Mouse (Mus musculus) gastrocnemius, adult 2 months (tissue): Measurements from ENCODE around the gene Slc25a44. TPM values are rescaled to one million over a fixed set of nuclear protein-coding genes. Genes with fewer than 3 reads are reported as not detected.
A peak's percentile ranks its signal among the peaks of the same experiment; 100 is the strongest.

Experiments used
- DNase-seq: peaks from one replicate; pipeline ENCODE4 v3.0.0; 2022
- H3K27ac ChIP-seq: fragments of 200-600 bp; 2 replicates; pipeline ENCODE4 v1.8.1; 2022; ENCODE audit warnings: mild to moderate bottlenecking
- H3K4me3 ChIP-seq: fragments of 200-600 bp; 2 replicates; pipeline ENCODE4 v1.8.1; 2022; ENCODE audit warnings: mild to moderate bottlenecking, moderate library complexity
- CTCF ChIP-seq: fragments of 200-600 bp; IDR thresholded peaks from 2 replicates; pipeline ENCODE4 v1.8.1; 2022; ENCODE audit warnings: antibody characterized with exemption, mild to moderate bottlenecking, moderate library complexity
- intact Hi-C: fragments of 180-260 bp; cut with DNase I; formaldehyde crosslinking; loops from one replicate; pipeline ENCODE4 v1.15.1; 2025
- total RNA-seq, 2 experiments: library from RNA; stranded (reverse); gene quantifications; 2 replicates each; pipeline ENCODE4 v1.2.3; 2021

Gene Slc25a44
- total RNA-seq, 2 experiments from 2014 or later: 16.1 to 18.5 TPM

DNA sequence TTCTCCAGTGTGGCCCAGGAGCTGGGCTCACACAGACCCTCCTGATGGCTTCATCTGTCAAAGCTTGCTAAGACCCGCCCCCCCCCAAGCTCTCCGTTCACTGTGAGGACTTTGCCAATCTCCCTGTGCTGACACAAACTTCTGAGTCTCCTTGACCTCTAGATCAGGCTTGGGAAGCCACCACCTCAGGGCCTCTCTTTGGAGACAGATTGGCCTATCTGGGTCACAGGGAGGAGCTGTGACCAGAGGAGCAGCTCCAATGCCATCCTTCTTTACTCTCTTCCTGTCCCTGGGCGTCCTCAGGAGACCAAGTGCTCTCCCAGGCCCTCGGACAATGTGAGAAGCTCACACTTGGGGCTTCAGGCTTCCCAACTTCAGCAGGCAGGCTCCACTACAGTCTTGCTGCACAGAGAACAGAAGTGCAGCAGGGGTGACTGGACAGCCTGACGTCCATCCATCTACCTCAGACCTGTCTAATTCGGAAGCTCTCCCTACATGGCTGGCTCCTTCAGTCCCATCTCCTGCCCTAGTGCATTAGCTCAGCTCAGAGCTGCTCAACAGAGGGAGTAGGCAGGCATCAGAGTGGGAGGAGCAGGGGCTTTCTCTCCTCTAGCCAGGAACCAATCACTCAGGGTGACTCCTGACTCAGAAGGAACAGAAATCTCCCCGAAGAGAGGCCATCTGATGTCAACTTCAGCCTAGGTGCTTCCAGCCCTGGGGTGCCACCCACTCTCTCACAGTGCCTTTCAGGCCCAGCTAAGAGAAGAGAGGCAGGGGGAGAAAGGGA lies 32.0 kb upstream of the Slc25a44 start:
- intact Hi-C loops: no loop called here

DNA sequence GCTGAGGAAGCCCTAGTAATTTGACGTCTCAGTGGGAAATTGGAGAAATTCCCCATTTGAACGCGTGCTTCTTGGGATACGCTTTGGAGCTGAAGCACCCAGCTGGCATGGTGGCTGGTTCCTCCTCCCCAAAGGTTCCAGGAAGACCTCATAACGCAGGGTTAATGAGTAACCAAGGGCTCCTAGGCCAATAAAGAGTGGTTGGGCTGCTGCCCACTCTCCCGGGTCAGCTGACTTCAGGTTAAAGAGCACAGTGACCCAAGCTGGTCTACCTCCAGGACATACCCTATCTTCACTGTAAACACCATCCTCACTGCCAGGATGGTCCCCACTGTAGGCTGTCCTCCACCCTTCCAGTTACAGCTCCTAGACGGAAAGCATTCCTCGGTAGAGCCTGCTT lies 31.4 kb upstream of the Slc25a44 start:
- Histone ChIP-seq H3K4me3 (no peak overlapping the region), H3K27ac (no peak overlapping the region)
- no peak for DNase-seq
- intact Hi-C loops: no loop called here
- no peak for TF ChIP-seq CTCF

More for the DNA sequence above, 32.0 kb upstream of the Slc25a44 start:
- Histone ChIP-seq H3K27ac (no peak overlapping the region; the same call in 1 of the 2 replicates), H3K4me3 (no peak overlapping the region)
- no peak for TF ChIP-seq CTCF
- no peak for DNase-seq

DNA sequence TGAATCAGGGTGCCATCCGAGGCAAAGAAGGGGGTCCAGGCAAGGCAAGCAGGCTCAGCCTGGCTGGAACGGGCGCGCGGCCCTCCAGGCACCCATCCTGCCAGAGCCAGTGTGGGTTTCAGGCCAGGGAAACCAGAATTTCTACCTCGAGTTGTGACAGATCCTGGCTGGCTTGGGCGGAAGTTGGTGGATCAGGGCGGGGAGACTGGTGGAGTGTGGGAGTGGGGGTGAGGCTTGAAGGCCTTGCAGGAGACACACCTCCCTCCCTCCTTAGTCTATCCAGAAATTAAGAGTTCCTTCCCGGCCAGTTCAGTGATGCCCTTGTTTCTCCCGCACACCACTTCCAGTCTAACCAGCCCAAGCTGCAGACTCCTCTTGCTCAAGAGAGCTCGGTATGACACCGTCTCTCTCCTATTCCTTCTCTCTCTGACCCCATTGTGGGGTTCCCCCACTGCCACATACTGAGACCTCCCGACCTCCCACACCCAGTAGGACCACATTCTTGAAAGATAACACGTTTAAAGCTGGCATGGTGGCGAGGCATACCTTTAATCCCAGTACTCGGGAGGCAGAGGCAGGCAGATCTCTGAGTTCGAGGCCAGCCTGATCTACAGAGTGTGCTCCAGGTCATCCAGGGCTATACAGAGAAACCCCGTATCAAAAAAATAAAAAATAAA lies 30.8 kb upstream of the Slc25a44 start:
- Histone ChIP-seq H3K4me3 (no peak overlapping the region), H3K27ac (no peak overlapping the region)
- DNase-seq: no peak
- intact Hi-C loops: no loop called here
- TF ChIP-seq CTCF: no peak

- Histone ChIP-seq H3K27ac (no peak overlapping the region), H3K4me3 (peak overlapping the region; percentile 35)
- no peak for DNase-seq
- TF ChIP-seq CTCF: no peak
- intact Hi-C loops: no loop called here
These were observed 30.0 kb upstream of the Slc25a44 start for GRCm38 (mm10) chr3:88454762-88455587.

GRCm38 (mm10) chr3:88453986-88454385 lies 29.0 kb upstream of the Slc25a44 start:
- no peak for DNase-seq
- Histone ChIP-seq H3K27ac (0 out of 2 replicates have a peak overlapping the region, but pooled peaks have one; percentile 7), H3K4me3 (peak overlapping the region; percentile 35)
- TF ChIP-seq CTCF: no peak
- intact Hi-C loops: no loop called here

- Histone ChIP-seq H3K4me3 (peak overlapping the region; percentile 21), H3K27ac (no peak overlapping the region)
- intact Hi-C loops: no loop called here
- no peak for TF ChIP-seq CTCF
- DNase-seq: no peak
These were observed 28.4 kb upstream of the Slc25a44 start for GRCm38 (mm10) chr3:88453369-88453768.

GRCm38 (mm10) chr3:88452716-88453115 lies 27.8 kb upstream of the Slc25a44 start:
- Histone ChIP-seq H3K27ac (no peak overlapping the region), H3K4me3 (no peak overlapping the region)
- intact Hi-C loops: no loop called here
- no peak for DNase-seq
- no peak for TF ChIP-seq CTCF

DNA sequence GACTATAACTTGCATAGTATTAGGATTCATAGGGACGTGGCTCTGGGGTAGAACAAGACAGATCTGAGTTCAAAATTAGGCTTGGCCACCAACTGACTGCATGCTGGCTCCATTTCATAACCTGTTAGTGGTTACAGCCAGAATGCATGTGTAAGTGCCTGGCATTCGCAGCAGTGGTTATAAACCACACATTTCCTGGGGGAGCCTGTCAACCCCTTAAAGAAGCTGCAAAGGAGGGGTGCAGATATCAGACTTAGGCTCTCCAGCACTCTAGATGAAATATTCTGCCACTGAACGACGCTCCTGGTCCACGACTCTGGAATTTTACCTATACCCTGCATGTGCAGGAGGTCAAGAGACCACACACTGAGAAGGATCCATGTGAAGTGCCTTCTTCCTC lies 27.3 kb upstream of the Slc25a44 start:
- intact Hi-C loops: no loop called here
- DNase-seq: no peak
- TF ChIP-seq CTCF: no peak

GRCm38 (mm10) chr3:88450379-88451131 lies 25.6 kb upstream of the Slc25a44 start:
- H3K4me3 ChIP-seq: no peak overlapping the region
- peak; percentile 11 for DNase-seq
- H3K27ac ChIP-seq: no peak overlapping the region; the same call in 1 of the 2 replicates
- intact Hi-C loops: no loop called here
- TF ChIP-seq CTCF: no peak

More for the DNA sequence above, 27.3 kb upstream of the Slc25a44 start:
- H3K27ac ChIP-seq: no peak overlapping the region
- H3K4me3 ChIP-seq: no peak overlapping the region

GRCm38 (mm10) chr3:88449395-88450023 lies 24.6 kb upstream of the Slc25a44 start:
- peak; percentile 56 for DNase-seq
- intact Hi-C loops: no loop called here
- Histone ChIP-seq H3K4me3 (peak overlapping the region; percentile 65), H3K27ac (peak overlapping the region; percentile 65)
- TF ChIP-seq CTCF: no peak

DNA sequence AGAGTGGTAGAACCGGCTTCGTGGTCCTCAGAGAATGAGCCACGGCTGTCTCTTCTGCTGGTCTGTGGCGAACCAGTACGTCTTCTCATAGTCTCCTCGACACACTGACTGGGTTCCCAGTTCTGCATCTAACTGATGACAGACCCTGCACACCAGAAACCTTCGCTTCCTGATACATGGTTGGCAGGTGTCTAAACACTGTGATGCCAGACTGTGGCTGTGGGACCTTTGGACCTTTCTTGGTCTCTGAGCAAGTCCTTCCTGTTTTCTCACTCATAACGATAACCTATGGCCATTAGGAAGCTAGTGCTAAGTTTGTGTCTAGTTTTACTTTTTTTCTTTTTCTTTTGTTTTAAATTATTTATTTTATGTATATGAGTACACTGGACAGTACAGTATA lies 23.5 kb upstream of the Slc25a44 start:
- TF ChIP-seq CTCF: no peak
- H3K4me3 ChIP-seq: no peak overlapping the region
- intact Hi-C loops: no loop called here
- no peak overlapping the region for H3K27ac ChIP-seq
- DNase-seq: no peak
